Mouse (Mus musculus) midbrain, postnatal 0 days (tissue): ENCODE results near the gene Ccnd1. TPM values are rescaled to one million over a fixed set of nuclear protein-coding genes. Genes with fewer than 3 reads are reported as not detected.

Experiments used
- ATAC-seq: fragments of 200-750 bp; cut with Nextera tagmentation; 2 replicates; pipeline ENCODE4 v1.8.0; 2017; ENCODE audit warnings: moderate number of reproducible peaks, mild to moderate bottlenecking, moderate TSS enrichment, moderate library complexity; ENCODE audit not compliant: low FRiP score
- DNase-seq: peaks from one replicate; pipeline ENCODE4 v3.0.0-alpha.2; 2015; ENCODE audit warnings: low spot score
- H3K27ac ChIP-seq: fragments of 300-500 bp; sonication (generic); 2 replicates; pipeline ENCODE4 v1.5.1; 2014; ENCODE audit warnings: low read depth, mild to moderate bottlenecking, low read length, mixed read lengths
- H3K27me3 ChIP-seq: fragments of 300-500 bp; sonication (generic); 2 replicates; pipeline ENCODE4 v1.6.1; 2014; ENCODE audit warnings: low read length, control low read depth, mixed read lengths; ENCODE audit not compliant: insufficient read depth
- H3K36me3 ChIP-seq: fragments of 300-500 bp; sonication (generic); 2 replicates; pipeline ENCODE4 v1.6.1; 2014; ENCODE audit warnings: low read length, control low read depth, mixed read lengths; ENCODE audit not compliant: insufficient read depth
- H3K4me1 ChIP-seq: fragments of 300-500 bp; sonication (generic); 2 replicates; pipeline ENCODE4 v1.6.1; 2014; ENCODE audit warnings: mild to moderate bottlenecking, control low read depth, antibody characterized with exemption, low read length, mixed read lengths; ENCODE audit not compliant: insufficient read depth
- H3K4me2 ChIP-seq: fragments of 300-500 bp; sonication (generic); 2 replicates; pipeline ENCODE4 v1.6.1; 2014; ENCODE audit warnings: low read depth, mild to moderate bottlenecking, low read length, mixed read lengths; ENCODE audit not compliant: poor library complexity, severe bottlenecking
- H3K4me3 ChIP-seq: fragments of 300-500 bp; sonication (generic); 2 replicates; pipeline ENCODE4 v1.5.1; 2014; ENCODE audit warnings: low read depth, mild to moderate bottlenecking, low read length, moderate library complexity
- H3K9ac ChIP-seq: fragments of 300-500 bp; sonication (generic); replicated peaks from 2 replicates; pipeline ENCODE4 v1.6.1; 2014; ENCODE audit warnings: mild to moderate bottlenecking, low read length, moderate library complexity, mixed read lengths; ENCODE audit not compliant: poor library complexity, severe bottlenecking
- H3K9me3 ChIP-seq: fragments of 300-500 bp; sonication (generic); 2 replicates; pipeline ENCODE4 v1.6.1; 2016; ENCODE audit warnings: low read length, control low read depth
- CTCF ChIP-seq: IDR thresholded peaks from 2 replicates; pipeline ENCODE4 v1.5.1; 2016; ENCODE audit warnings: antibody characterized with exemption, mild to moderate bottlenecking
- WGBS: fragments of 180-500 bp; shearing (Covaris S2); extraction: QIAGEN DNeasy Blood & Tissue Kit; methylation state at CpG from one replicate; pipeline ENCODE4 v1.1.7; 2014; 5-methylcytosine and 5-hydroxymethylcytosine counted together
- polyA plus RNA-seq: library from polyadenylated mRNA; unstranded; fragments of >200 nt; fragmentation: Nextera tagmentation; extraction: Ambion mirVana; gene quantifications from 2 replicates; pipeline ENCODE4 v1.2.1, GENCODE M21; 2015
- total RNA-seq: library from RNA; depleted of rRNA; stranded (reverse); fragments of >200 nt; gene quantifications from 2 replicates; pipeline ENCODE4 v1.2.3, GENCODE M21; 2014

Gene Ccnd1
- total and polyA plus RNA-seq, 2 experiments from 2014 or later, result 18.5 to 32.8 TPM

DNA sequence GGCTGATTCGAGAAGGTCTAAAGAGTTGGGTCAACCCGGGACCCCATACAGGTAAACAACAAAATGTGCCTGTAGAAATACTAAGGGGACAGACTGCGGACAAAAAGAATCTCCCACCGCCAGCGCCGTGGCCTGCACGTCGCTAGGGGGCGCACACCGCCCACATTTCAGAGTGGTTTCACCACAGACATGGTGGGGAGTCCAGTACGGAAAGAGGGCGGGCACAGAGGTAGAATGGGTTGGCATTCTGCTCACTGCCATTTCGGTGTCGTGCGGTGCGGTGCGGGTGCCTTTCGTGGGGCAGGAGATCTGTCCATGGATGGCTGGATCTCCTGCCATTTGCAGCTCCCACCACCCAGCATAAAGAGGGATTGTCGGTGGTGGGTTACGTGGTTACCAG lies 2.2 kb downstream of the Ccnd1 start:
- Histone ChIP-seq H3K36me3 (0 out of 2 replicates have a peak, but pooled peaks cover 2% of the 10 kb centered on the region), H3K9me3 (no peaks in the 10 kb centered on the region), H3K4me2 (peak overlapping the region; percentile 84), H3K4me3 (peak overlapping the region; percentile 42), H3K9ac (peak overlapping the region; percentile 51; the same call in 1 of the 2 replicates), H3K27ac (no peak overlapping the region), H3K4me1 (peaks cover 9% of the 10 kb centered on the region), H3K27me3 (peaks cover 24% of the 10 kb centered on the region; the same call in 1 of the 2 replicates)
- 2% methylated on average over 20 of the region's 20 CpGs for WGBS
- peak; percentile 99 for TF ChIP-seq CTCF
- ATAC-seq, result peak; percentile 48
- peak; percentile 90 for DNase-seq

DNA sequence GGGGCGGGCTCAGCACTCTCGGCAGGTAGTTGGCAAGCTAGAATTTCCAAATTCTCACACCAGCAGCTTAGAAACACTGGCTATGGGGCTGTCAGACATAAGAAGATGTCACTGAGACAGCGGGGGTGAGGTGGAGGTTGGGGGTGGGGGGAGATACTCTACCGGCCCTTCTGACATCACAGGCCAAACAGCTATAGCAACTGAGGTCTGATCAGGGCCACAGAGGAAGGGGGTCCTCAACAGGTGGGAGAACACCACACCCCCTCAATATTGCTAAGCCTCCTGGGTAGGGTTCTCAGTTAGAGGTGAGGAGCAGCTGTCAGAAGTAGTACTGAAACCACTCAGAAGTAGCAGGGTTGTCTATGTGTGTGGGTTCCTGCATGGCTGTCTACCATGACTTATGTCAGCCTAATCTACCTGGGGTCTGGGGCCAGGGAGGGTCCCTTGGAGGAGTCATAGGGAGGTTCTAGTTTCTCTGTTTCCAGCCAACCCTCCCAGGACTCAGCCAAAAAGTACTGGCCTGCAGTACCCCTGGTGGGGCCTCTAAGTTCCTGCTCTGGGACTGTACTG lies 3.3 kb downstream of the Ccnd1 start:
- no peak overlapping the region for H3K4me3 ChIP-seq
- no peaks in the 10 kb centered on the region for H3K9me3 ChIP-seq
- peaks cover 5% of the 10 kb centered on the region; the same call in 1 of the 2 replicates for H3K4me1 ChIP-seq
- 0 out of 2 replicates have a peak, but pooled peaks cover 2% of the 10 kb centered on the region for H3K36me3 ChIP-seq
- H3K27ac ChIP-seq, result no peak overlapping the region
- H3K9ac ChIP-seq, result no peak overlapping the region
- H3K27me3 ChIP-seq, result peaks cover 17% of the 10 kb centered on the region; the same call in 1 of the 2 replicates
- no peak for TF ChIP-seq CTCF
- DNase-seq, result no peak
- ATAC-seq, result no peak
- 85% methylated on average over 4 of the region's 4 CpGs for WGBS
- peak overlapping the region; percentile 12; the same call in 1 of the 2 replicates for H3K4me2 ChIP-seq

GRCm38 (mm10) chr7:144935563-144935962 lies 4.2 kb downstream of the Ccnd1 start:
- peak; percentile 81 for TF ChIP-seq CTCF
- Histone ChIP-seq H3K9me3 (no peaks in the 10 kb centered on the region), H3K9ac (peak overlapping the region; percentile 39; the same call in 1 of the 2 replicates), H3K4me2 (no peak overlapping the region), H3K27me3 (peaks cover 17% of the 10 kb centered on the region; the same call in 1 of the 2 replicates), H3K4me3 (no peak overlapping the region), H3K27ac (no peak overlapping the region), H3K36me3 (0 out of 2 replicates have a peak, but pooled peaks cover 2% of the 10 kb centered on the region), H3K4me1 (peaks cover 5% of the 10 kb centered on the region; the same call in 1 of the 2 replicates)
- ATAC-seq (peak; percentile 14; the same call in 1 of the 2 replicates), DNase-seq (peak; percentile 86)
- WGBS, result 52% methylated on average over 5 of the region's 5 CpGs

GRCm38 (mm10) chr7:144934901-144935300 lies 4.8 kb downstream of the Ccnd1 start:
- 0 out of 2 replicates have a peak, but pooled peaks cover 2% of the 10 kb centered on the region for H3K36me3 ChIP-seq
- no peak for TF ChIP-seq CTCF
- H3K9me3 ChIP-seq, result no peaks in the 10 kb centered on the region
- H3K4me2 ChIP-seq, result no peak overlapping the region
- peaks cover 10% of the 10 kb centered on the region; the same call in 1 of the 2 replicates for H3K27me3 ChIP-seq
- no peak overlapping the region for H3K27ac ChIP-seq
- DNase-seq, result no peak
- ATAC-seq, result no peak
- 69% methylated on average over 5 of the region's 5 CpGs for WGBS
- H3K4me1 ChIP-seq, result peaks cover 5% of the 10 kb centered on the region; the same call in 1 of the 2 replicates
- no peak overlapping the region for H3K4me3 ChIP-seq
- no peak overlapping the region for H3K9ac ChIP-seq

GRCm38 (mm10) chr7:144933796-144934195 lies 5.9 kb downstream of the Ccnd1 start:
- H3K9ac ChIP-seq, result no peak overlapping the region
- H3K4me1 ChIP-seq, result peaks cover 1% of the 10 kb centered on the region; the same call in 1 of the 2 replicates
- no peak overlapping the region for H3K4me2 ChIP-seq
- TF ChIP-seq CTCF, result no peak
- H3K4me3 ChIP-seq, result no peak overlapping the region
- ATAC-seq (no peak), DNase-seq (no peak)
- H3K27ac ChIP-seq, result no peak overlapping the region
- H3K36me3 ChIP-seq, result 0 out of 2 replicates have a peak, but pooled peaks cover 2% of the 10 kb centered on the region
- H3K27me3 ChIP-seq, result peaks cover 2% of the 10 kb centered on the region; the same call in 1 of the 2 replicates
- WGBS, result 96% methylated on average over 8 of the region's 8 CpGs
- H3K9me3 ChIP-seq, result no peaks in the 10 kb centered on the region

DNA sequence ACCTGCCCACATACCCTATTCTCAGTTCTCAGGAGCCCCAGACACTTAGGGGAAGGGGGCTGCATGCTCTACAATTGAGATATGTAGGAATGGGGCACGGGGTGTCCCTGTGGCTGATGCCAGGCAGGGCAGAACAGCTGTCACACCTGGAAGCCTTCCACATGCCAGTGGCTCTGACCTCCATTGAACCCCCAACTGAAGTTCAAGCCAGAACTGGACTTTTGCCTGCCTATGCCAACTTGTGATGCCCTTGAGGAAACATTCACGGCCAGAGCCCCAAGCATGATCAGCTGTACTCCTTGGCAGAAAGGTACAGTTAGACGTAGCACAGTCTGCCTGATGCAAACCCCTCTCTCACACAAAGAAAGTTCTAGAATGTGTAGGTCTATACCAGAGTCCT lies 6.4 kb downstream of the Ccnd1 start:
- Histone ChIP-seq H3K27ac (no peak overlapping the region), H3K9me3 (no peaks in the 10 kb centered on the region), H3K4me3 (no peak overlapping the region), H3K4me1 (no peaks in the 10 kb centered on the region; the same call in 1 of the 2 replicates), H3K36me3 (0 out of 2 replicates have a peak, but pooled peaks cover 2% of the 10 kb centered on the region), H3K27me3 (no peaks in the 10 kb centered on the region), H3K4me2 (no peak overlapping the region), H3K9ac (no peak overlapping the region)
- TF ChIP-seq CTCF, result no peak
- WGBS, result 84% methylated on average over 3 of the region's 3 CpGs
- DNase-seq (no peak), ATAC-seq (no peak)
